ENCODE assay signal across 8 mouse cellular contexts in the genomic region with DNA sequence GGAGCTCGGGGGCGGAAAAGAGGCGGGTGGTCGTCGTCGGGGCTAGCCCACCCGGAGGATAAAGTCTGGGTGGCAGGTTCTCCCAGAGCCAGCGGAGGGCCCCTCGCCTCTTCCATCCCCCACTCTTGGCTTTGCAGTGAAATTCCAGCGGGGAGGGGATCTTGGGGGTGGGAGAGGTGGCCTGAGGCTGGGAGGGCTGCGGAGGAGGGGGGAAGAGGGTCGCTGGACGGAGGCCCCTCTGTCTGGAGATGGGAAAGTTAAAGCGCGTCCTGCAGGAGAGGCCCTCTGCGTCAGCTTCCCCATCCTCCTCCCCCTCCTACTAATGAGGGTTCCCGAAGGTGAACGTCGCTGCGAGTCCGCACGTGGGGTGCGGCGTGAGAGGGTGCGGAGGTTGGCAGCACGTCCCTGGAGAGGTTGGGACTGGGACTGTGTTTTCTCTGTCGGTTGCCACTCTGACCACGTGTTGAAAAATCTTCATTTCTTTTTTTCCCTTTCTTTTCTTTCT. TPM values are rescaled to one million over a fixed set of nuclear protein-coding genes. Genes with fewer than 3 reads are reported as not detected.
DNase-seq lines count a peak whose midpoint lies in the region; ATAC-seq and TF ChIP-seq lines count a peak whose summit lies in the region.

No protein-coding gene starts in this region.

- peak overlapping the region; percentile 87 for H3K4me2 ChIP-seq in heart, embryonic 13.5 days
- peak overlapping the region; percentile 91 for H3K4me2 ChIP-seq in kidney, postnatal 0 days (ENCODE audit: low read length)

- peaks cover 10% of the 10 kb centered on the region for H3K27me3 ChIP-seq in heart, embryonic 13.5 days (replicated peaks)
- no peaks in the 10 kb centered on the region for H3K27me3 ChIP-seq in kidney, postnatal 0 days (ENCODE audit: insufficient read depth, low read length)
- peaks cover 55% of the 10 kb centered on the region for H3K27me3 ChIP-seq in midbrain, embryonic 10.5 days (ENCODE audit: low read depth, poor library complexity, severe bottlenecking)
- H3K27me3 ChIP-seq in cerebellum, adult 2 months (ENCODE audit: control insufficient read depth, insufficient read depth, low read length) = peaks cover 16% of the 10 kb centered on the region

- peaks cover 3% of the 10 kb centered on the region; the same call in 1 of the 2 replicates for H3K36me3 ChIP-seq in heart, embryonic 13.5 days
- H3K36me3 ChIP-seq in kidney, postnatal 0 days (ENCODE audit: insufficient read depth, low read length) = no peaks in the 10 kb centered on the region
- peaks cover 7% of the 10 kb centered on the region; the same call in 1 of the 2 replicates for H3K36me3 ChIP-seq in midbrain, embryonic 10.5 days

- under 1% methylated on average over 28 of the region's 28 CpGs for WGBS in heart, embryonic 13.5 days
- 1% methylated on average over 24 of the region's 28 CpGs for WGBS in kidney, postnatal 0 days
- WGBS in midbrain, embryonic 10.5 days = under 1% methylated on average over 27 of the region's 28 CpGs
- 4% methylated on average over 28 of the region's 28 CpGs for WGBS in cerebellum, adult 2 months

- no peak for TF ChIP-seq POLR2A in cortical plate, adult 2 months (IDR thresholded peaks at IDR 0.05; ENCODE audit: extremely low read depth, insufficient read depth, low read length)
- TF ChIP-seq POLR2A in cerebellum, adult 2 months (IDR thresholded peaks at IDR 0.05; ENCODE audit: borderline replicate concordance, insufficient read depth, low read length) = no peak

- peaks cover 2% of the 10 kb centered on the region; the same call in 1 of the 2 replicates for H3K4me1 ChIP-seq in cortical plate, adult 2 months (ENCODE audit: control insufficient read depth, insufficient read depth, low read length)
- H3K4me1 ChIP-seq in heart, embryonic 13.5 days = peaks cover 36% of the 10 kb centered on the region
- peaks cover 18% of the 10 kb centered on the region for H3K4me1 ChIP-seq in kidney, postnatal 0 days (replicated peaks; ENCODE audit: insufficient read depth, low read length)
- H3K4me1 ChIP-seq in midbrain, embryonic 10.5 days = peaks cover 62% of the 10 kb centered on the region
- H3K4me1 ChIP-seq in cerebellum, adult 2 months (ENCODE audit: control insufficient read depth, insufficient read depth, low read length) = peaks cover 10% of the 10 kb centered on the region

- DNase-seq in gastrocnemius, adult 2 months = peak; percentile 45
- DNase-seq in gastrocnemius, adult 18-20 months (ENCODE audit: low spot score) = no peak
- DNase-seq in kidney, postnatal 0 days (ENCODE audit: low spot score) = peak; percentile 79
- DNase-seq in midbrain, embryonic 10.5 days (ENCODE audit: low spot score) = peak; percentile 85
- no peak for DNase-seq in cerebellum, adult 9-11 months
- no peak for DNase-seq in cerebellum, adult 2 months

- peak overlapping the region; percentile 80 for H3K4me3 ChIP-seq in gastrocnemius, adult 2 months
- H3K4me3 ChIP-seq in cortical plate, adult 2 months (ENCODE audit: insufficient read depth, low read length) = peak overlapping the region; percentile 4; the same call in 1 of the 2 replicates
- peak overlapping the region; percentile 92 for H3K4me3 ChIP-seq in heart, embryonic 13.5 days
- H3K4me3 ChIP-seq in kidney, postnatal 0 days (replicated peaks; ENCODE audit: low read depth, low read length) = peak overlapping the region; percentile 80
- peak overlapping the region; percentile 95 for H3K4me3 ChIP-seq in midbrain, embryonic 10.5 days
- H3K4me3 ChIP-seq in cerebellum, adult 2 months (replicated peaks; ENCODE audit: insufficient read depth, low read depth, low read length) = no peak overlapping the region

- ATAC-seq in heart, embryonic 13.5 days (ENCODE audit: extremely low read depth, insufficient number of reproducible peaks, low FRiP score, low TSS enrichment) = no peak
- ATAC-seq in kidney, postnatal 0 days (replicated peaks; ENCODE audit: low FRiP score, low read depth) = peak; percentile 4; the same call in 1 of the 2 replicates

- intact Hi-C loops in gastrocnemius, adult 2 months (cut with DNase I) = no loop called here

- peak overlapping the region; percentile 82 for H3K9ac ChIP-seq in heart, embryonic 13.5 days
- H3K9ac ChIP-seq in kidney, postnatal 0 days (ENCODE audit: low read depth, low read length) = peak overlapping the region; percentile 59; the same call in 1 of the 2 replicates

- H3K9me3 ChIP-seq in heart, embryonic 13.5 days = no peaks in the 10 kb centered on the region
- H3K9me3 ChIP-seq in kidney, postnatal 0 days (replicated peaks; ENCODE audit: low read length) = no peaks in the 10 kb centered on the region
- no peaks in the 10 kb centered on the region for H3K9me3 ChIP-seq in midbrain, embryonic 10.5 days (replicated peaks)

- peak overlapping the region; percentile 76 for H3K27ac ChIP-seq in gastrocnemius, adult 2 months
- H3K27ac ChIP-seq in cortical plate, adult 2 months (ENCODE audit: insufficient read depth, low read length) = no peak overlapping the region
- H3K27ac ChIP-seq in heart, embryonic 13.5 days (replicated peaks) = peak overlapping the region; percentile 87
- peak overlapping the region; percentile 90 for H3K27ac ChIP-seq in kidney, postnatal 0 days
- H3K27ac ChIP-seq in midbrain, embryonic 10.5 days (replicated peaks) = peak overlapping the region; percentile 98
- no peak overlapping the region for H3K27ac ChIP-seq in cerebellum, adult 2 months (ENCODE audit: insufficient read depth, low read length)

- TF ChIP-seq CTCF in gastrocnemius, adult 2 months (IDR thresholded peaks at IDR 0.05) = no peak
- TF ChIP-seq CTCF in cortical plate, adult 2 months (IDR thresholded peaks at IDR 0.05; ENCODE audit: extremely low read depth, insufficient read depth, low read length) = no peak
- no peak for TF ChIP-seq CTCF in kidney, postnatal 0 days (IDR thresholded peaks at IDR 0.05; ENCODE audit: low read depth)
- TF ChIP-seq CTCF in cerebellum, adult 2 months (IDR thresholded peaks at IDR 0.05; ENCODE audit: borderline replicate concordance, insufficient read depth, low read depth, low read length) = no peak

RNA-seq across cellular contexts. Expression of a gene that starts 1.4 kb away (rescaled TPM):
- 10 to 100 TPM in 1 of 2 experiments, 1 to 10 TPM in 1; 6.9 to 16.6 TPM for total RNA-seq in gastrocnemius, adult 2 months (2021)
- 10 to 100 TPM in 1 of 2 experiments, 1 to 10 TPM in 1; 7.2 to 12.8 TPM for total RNA-seq in gastrocnemius, adult 18-20 months (2021)
- polyA plus RNA-seq in cortical plate, adult 2 months (2012; rRNA removed) = 42.3 and 43.6 TPM in 2 replicates
- 583 and 638 TPM in 2 replicates for polyA plus RNA-seq in heart, embryonic 13.5 days (2015; fragmentation: Nextera tagmentation; extraction: Ambion mirVana)
- polyA plus RNA-seq in kidney, postnatal 0 days (2015; fragmentation: Nextera tagmentation; extraction: Ambion mirVana) = 364 and 419 TPM in 2 replicates
- polyA plus RNA-seq in midbrain, embryonic 10.5 days (2016; fragmentation: Nextera tagmentation; extraction: Ambion mirVana) = 1,714 and 1,799 TPM in 2 replicates
- polyA plus RNA-seq in cerebellum, adult 2 months (2012; rRNA removed) = 4.1 and 5.4 TPM in 2 replicates

RNA-seq across cellular contexts. Expression of a gene that starts 44.0 kb away (rescaled TPM):
- total RNA-seq in gastrocnemius, adult 2 months (2021) = 100 to 1,000 TPM in 1 of 2 experiments, 10 to 100 TPM in 1; 76.6 to 103 TPM
- 100 to 1,000 TPM in 1 of 2 experiments, 10 to 100 TPM in 1; 99.5 to 105 TPM for total RNA-seq in gastrocnemius, adult 18-20 months (2021)
- polyA plus RNA-seq in cortical plate, adult 2 months (2012; rRNA removed) = 18.5 and 18.7 TPM in 2 replicates
- 7.6 and 8.1 TPM in 2 replicates for polyA plus RNA-seq in heart, embryonic 13.5 days (2015; fragmentation: Nextera tagmentation; extraction: Ambion mirVana)
- polyA plus RNA-seq in kidney, postnatal 0 days (2015; fragmentation: Nextera tagmentation; extraction: Ambion mirVana) = 2.6 and 2.8 TPM in 2 replicates
- 6.8 and 8.7 TPM in 2 replicates for polyA plus RNA-seq in midbrain, embryonic 10.5 days (2016; fragmentation: Nextera tagmentation; extraction: Ambion mirVana)
- 19.5 and 19.6 TPM in 2 replicates for polyA plus RNA-seq in cerebellum, adult 2 months (2012; rRNA removed)

Comparison
In these comparisons a context has a peak if more than half of its experiments do, and no peak if none do; other contexts are left out.
1. DNase-seq: peak in gastrocnemius, adult 2 months (single experiment), kidney, postnatal 0 days (single experiment) and midbrain, embryonic 10.5 days (single experiment); none in gastrocnemius, adult 18-20 months (single experiment), cerebellum, adult 9-11 months (single experiment) and cerebellum, adult 2 months (0 of 2).
2. H3K27ac ChIP-seq: peak in gastrocnemius, adult 2 months (single experiment), heart, embryonic 13.5 days (single experiment), kidney, postnatal 0 days (single experiment) and midbrain, embryonic 10.5 days (single experiment); none in cortical plate, adult 2 months (single experiment) and cerebellum, adult 2 months (single experiment).